Mouse (Mus musculus): ENCODE measurements around the gene D17Wsu92e. TPM values are rescaled to one million over a fixed set of nuclear protein-coding genes. Genes with fewer than 3 reads are reported as not detected.

The D17Wsu92e gene
- polyA plus RNA-seq, 1 experiment from 2014 or later, result 9.1 TPM

DNA sequence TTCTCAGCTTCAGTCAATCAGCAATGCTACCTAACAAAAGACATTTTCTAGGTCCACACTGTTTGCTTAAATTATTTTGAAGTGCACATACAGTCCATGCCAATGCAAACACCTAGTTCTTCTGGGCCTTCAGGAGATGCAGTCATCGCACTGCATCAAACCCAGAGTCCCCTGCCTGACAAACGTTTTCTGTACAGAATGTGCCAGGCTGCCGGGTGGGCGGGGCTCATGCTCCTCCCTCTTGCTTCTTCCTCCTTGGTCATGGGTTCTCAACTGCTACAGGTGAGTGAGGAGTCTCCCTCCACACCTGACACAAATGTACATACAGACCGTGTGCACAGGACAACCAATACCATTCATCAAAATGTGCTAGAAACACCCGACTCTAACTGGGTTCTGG is 60.3 kb downstream of the D17Wsu92e start:
- peaks cover 4% of the 10 kb centered on the region; the same call in 1 of the 2 replicates for H3K4me1 ChIP-seq
- peaks cover 12% of the 10 kb centered on the region for H3K36me3 ChIP-seq (ENCODE audit: poor library complexity, severe bottlenecking)
- H3K27ac ChIP-seq, result no peak overlapping the region
- no peak overlapping the region for H3K4me3 ChIP-seq
- H3K9ac ChIP-seq, result no peak overlapping the region
- H3K4me2 ChIP-seq, result no peak overlapping the region
- H3K9me3 ChIP-seq (replicated peaks), result peaks cover 7% of the 10 kb centered on the region; the same call in 1 of the 2 replicates
- 83% methylated on average over 6 of the region's 6 CpGs for WGBS
- no peak for ATAC-seq
- H3K27me3 ChIP-seq, result no peaks in the 10 kb centered on the region

DNA sequence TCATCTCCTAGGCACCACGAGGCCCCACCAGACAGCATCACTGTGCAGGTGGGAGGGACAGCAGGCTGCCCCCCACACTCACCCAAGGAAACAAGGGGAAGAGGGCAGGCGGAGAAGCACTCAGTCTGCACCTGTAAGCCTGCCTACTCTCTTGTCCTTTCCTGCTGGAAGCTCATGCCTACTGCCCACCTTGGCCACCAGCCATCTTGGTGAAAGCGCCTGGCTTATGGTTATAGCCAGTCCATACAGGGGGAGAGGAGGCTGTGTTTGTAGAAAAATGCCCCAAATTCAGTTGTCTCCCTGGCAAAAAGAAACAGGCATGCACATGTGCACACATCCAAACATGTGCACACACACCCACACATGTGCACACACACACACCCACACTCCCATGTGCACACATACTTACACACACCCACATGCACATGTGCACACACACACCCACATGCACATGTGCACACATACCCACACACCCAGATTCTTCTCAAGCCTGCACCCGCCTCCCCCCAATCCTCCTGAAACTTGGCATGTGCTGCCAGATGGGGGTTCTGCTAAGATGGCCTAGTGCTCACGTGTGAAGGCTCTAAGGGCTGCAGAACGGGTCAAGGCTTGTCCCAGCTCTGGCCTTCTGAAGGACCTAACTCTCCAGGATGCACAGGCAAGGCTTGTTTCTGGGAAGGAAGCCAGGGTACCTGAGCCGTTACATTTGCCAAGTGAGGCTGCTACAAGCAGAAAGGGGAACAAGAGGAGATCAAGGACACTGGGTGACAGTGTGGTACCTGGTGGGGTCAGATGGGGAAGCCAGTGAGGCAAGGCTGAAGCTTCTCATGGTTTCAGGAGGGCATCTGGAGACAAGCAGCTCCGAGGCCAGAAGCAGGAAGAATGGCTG is 68.9 kb downstream of the D17Wsu92e start:
- WGBS, result 89% methylated on average over 8 of the region's 8 CpGs
- ATAC-seq, result no peak

DNA sequence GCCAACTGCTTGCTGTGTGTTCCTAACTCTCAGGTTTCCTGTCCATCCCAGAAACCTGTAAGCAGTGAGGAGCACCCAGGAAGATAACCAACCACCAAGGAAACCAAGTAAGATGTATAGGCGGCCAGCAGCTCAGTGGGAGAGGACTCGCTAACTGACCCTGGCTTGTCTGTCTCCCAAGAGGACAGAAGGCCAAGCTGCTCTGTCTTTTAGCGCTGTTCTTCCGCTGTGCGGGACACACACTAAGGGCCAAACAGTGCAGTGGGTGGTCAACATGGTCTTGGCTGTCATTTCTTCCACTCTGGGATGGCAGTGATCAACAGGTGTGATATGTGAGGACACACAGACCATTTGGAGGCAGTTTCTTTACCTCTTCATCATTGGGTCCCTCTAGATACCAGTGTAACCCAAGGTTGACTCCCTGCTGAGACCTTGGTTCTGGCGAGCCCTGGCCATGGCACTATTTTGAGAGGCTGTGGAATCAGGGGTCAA is 70.0 kb downstream of the D17Wsu92e start:
- no peak overlapping the region for H3K27ac ChIP-seq
- H3K9ac ChIP-seq, result no peak overlapping the region
- no peak overlapping the region for H3K4me3 ChIP-seq
- WGBS, result 86% methylated on average over 6 of the region's 6 CpGs
- no peak overlapping the region for H3K4me2 ChIP-seq
- H3K27me3 ChIP-seq, result no peaks in the 10 kb centered on the region
- H3K36me3 ChIP-seq (ENCODE audit: poor library complexity, severe bottlenecking), result peaks cover 15% of the 10 kb centered on the region; the same call in 1 of the 2 replicates
- no peak for ATAC-seq
- H3K9me3 ChIP-seq (replicated peaks), result no peaks in the 10 kb centered on the region
- H3K4me1 ChIP-seq, result no peaks in the 10 kb centered on the region

More for the DNA sequence above, 68.9 kb downstream of the D17Wsu92e start:
- peaks cover 16% of the 10 kb centered on the region; the same call in 1 of the 2 replicates for H3K36me3 ChIP-seq (ENCODE audit: poor library complexity, severe bottlenecking)
- no peaks in the 10 kb centered on the region for H3K4me1 ChIP-seq
- H3K4me2 ChIP-seq, result no peak overlapping the region
- no peak overlapping the region for H3K4me3 ChIP-seq
- no peaks in the 10 kb centered on the region for H3K9me3 ChIP-seq (replicated peaks)
- H3K9ac ChIP-seq, result no peak overlapping the region
- no peak overlapping the region; the same call in 1 of the 2 replicates for H3K27ac ChIP-seq
- H3K27me3 ChIP-seq, result no peaks in the 10 kb centered on the region

DNA sequence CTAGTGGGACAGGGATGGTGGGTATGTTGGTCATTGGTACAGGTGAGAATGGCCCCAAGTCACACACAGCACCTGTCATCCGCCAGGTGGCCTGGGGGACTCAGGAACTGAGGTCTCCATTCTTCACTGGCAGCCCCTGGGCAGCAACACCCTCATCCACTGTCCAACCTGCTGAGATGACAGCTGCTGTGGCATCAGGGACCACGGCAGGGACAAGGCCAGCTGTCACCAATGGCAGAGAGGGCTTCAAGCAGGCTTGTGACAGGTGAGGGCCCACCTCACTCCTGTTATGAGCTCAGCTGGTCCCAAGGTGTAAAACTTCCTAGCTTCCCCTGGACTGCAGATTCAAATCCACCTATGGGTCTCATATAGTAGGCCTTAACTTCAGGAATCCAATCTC is 72.3 kb downstream of the D17Wsu92e start:
- H3K9ac ChIP-seq, result no peak overlapping the region
- 85% methylated on average over 2 of the region's 2 CpGs for WGBS
- no peaks in the 10 kb centered on the region for H3K27me3 ChIP-seq
- H3K9me3 ChIP-seq (replicated peaks), result no peaks in the 10 kb centered on the region
- H3K4me2 ChIP-seq, result no peak overlapping the region
- peaks cover 9% of the 10 kb centered on the region; the same call in 1 of the 2 replicates for H3K36me3 ChIP-seq (ENCODE audit: poor library complexity, severe bottlenecking)
- no peak for ATAC-seq
- no peak overlapping the region for H3K4me3 ChIP-seq
- H3K4me1 ChIP-seq, result no peaks in the 10 kb centered on the region
- no peak overlapping the region for H3K27ac ChIP-seq

DNA sequence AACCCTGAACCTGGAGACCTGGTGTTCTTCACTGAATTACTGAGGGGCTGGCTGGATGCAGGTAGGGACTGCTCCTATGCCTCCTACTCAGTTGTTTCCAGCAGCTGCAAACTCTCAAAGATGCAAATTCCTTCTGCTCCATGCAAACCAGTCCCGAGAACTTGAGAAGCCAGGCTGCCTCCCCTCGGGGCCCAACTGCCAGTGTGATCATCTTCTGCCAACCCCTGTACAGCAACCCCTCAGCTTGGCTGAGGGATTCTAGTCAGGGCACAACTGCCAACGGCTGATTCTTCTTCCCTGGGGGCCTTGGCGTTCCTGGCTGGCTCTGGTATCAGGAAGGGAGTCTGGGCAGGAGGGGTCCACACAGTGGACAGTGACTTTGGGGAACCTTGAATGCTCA is 74.0 kb downstream of the D17Wsu92e start:
- Histone ChIP-seq H3K4me2 (no peak overlapping the region), H3K27ac (no peak overlapping the region; the same call in 1 of the 2 replicates), H3K9ac (no peak overlapping the region), H3K9me3 (replicated peaks) (no peaks in the 10 kb centered on the region), H3K4me1 (no peaks in the 10 kb centered on the region), H3K4me3 (no peak overlapping the region), H3K27me3 (no peaks in the 10 kb centered on the region), H3K36me3 (ENCODE audit: poor library complexity, severe bottlenecking) (peaks cover 4% of the 10 kb centered on the region; the same call in 1 of the 2 replicates)
- no peak for ATAC-seq
- WGBS, result 70% methylated on average over 4 of the region's 4 CpGs

DNA sequence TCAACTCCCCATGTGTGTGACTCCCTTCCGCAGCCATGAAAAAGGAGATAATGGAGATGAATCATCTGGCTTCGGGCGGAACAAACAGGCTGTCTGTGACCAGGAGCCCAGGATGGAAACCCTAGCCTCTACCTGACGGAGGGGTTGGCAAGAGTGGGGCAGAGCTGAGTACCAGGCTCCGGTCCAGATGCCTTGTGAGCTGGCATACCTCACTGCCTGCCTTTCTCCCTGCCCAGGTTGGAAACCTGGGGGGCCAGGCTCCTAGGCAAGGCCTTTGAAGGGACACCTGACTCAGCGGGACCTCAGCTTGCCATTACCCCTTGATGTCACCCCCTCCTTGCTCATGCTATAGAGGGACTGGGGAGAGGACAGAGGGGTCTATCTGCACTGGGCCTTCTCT is 79.5 kb downstream of the D17Wsu92e start:
- WGBS, result 98% methylated on average over 6 of the region's 6 CpGs
- Histone ChIP-seq H3K36me3 (ENCODE audit: poor library complexity, severe bottlenecking) (no peaks in the 10 kb centered on the region), H3K9me3 (replicated peaks) (no peaks in the 10 kb centered on the region), H3K4me3 (no peak overlapping the region), H3K9ac (no peak overlapping the region), H3K4me1 (no peaks in the 10 kb centered on the region), H3K27me3 (no peaks in the 10 kb centered on the region), H3K4me2 (no peak overlapping the region), H3K27ac (no peak overlapping the region)
- ATAC-seq, result no peak

DNA sequence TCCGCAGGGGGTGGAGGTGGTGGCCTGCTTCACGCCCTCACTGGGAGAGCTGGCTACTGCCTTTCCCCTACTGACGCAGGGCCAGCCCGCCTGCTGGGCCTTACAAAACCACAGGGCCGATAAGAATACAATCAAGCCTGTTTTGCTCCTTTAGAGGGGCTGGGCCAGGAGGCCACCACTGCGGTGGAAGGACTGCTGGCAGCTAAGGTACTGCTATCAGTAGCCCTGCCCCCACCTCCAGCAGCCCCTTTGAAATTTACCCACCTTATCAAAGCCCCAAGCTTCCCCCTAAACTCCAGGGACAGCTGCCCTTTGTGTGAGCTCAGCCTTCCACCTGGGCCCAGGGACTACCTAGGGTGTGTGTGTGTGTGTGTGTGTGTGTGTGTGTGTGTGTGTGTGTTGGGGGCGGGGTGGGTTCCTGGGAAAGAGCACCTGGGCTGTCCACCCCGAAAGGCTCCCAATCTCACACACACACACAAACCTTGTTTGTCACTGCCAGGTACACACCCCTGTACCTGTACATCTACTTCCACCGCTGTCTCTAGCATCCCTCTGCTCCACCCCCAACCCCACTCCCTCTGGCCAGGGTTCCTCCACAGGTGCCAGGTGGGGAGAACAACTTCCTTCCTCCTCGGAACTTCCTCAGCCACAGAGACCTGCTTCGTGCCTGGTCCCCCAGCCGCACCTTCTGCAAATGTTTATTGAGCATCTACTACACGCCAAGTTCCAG is 85.9 kb downstream of the D17Wsu92e start:
- no peak for ATAC-seq
- WGBS, result 20% methylated on average over 11 of the region's 13 CpGs
- Histone ChIP-seq H3K9ac (peak overlapping the region; percentile 16; the same call in 1 of the 2 replicates), H3K4me2 (no peak overlapping the region), H3K4me1 (peaks cover 5% of the 10 kb centered on the region; the same call in 1 of the 2 replicates), H3K9me3 (replicated peaks) (no peaks in the 10 kb centered on the region; the same call in 1 of the 2 replicates), H3K4me3 (no peak overlapping the region), H3K27ac (no peak overlapping the region), H3K27me3 (no peaks in the 10 kb centered on the region), H3K36me3 (ENCODE audit: poor library complexity, severe bottlenecking) (no peaks in the 10 kb centered on the region)

DNA sequence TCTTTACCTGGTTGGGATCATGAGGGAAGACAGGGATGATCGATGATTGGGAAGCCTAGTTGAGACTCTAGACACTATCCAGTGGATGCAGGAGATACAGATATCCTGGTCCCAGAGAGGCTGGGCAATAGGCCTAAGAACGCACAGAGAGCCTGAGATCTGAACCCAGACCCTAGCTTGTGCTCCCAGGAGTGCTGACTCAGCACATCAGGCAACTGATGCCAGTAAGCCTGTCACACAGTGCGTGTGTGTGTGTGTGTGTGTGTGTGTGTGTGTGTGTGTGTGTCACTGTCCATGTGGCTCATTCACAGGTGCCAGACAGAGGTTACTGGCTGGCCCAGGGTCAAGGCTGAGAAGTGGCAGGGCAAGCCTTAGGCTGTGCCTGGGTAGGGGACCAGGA is 87.8 kb downstream of the D17Wsu92e start:
- Histone ChIP-seq H3K4me2 (no peak overlapping the region), H3K4me3 (no peak overlapping the region), H3K36me3 (ENCODE audit: poor library complexity, severe bottlenecking) (no peaks in the 10 kb centered on the region), H3K27me3 (no peaks in the 10 kb centered on the region), H3K27ac (no peak overlapping the region), H3K9ac (no peak overlapping the region), H3K9me3 (replicated peaks) (no peaks in the 10 kb centered on the region; the same call in 1 of the 2 replicates), H3K4me1 (peaks cover 5% of the 10 kb centered on the region; the same call in 1 of the 2 replicates)
- WGBS, result 83% methylated on average over 3 of the region's 3 CpGs
- ATAC-seq, result no peak

DNA sequence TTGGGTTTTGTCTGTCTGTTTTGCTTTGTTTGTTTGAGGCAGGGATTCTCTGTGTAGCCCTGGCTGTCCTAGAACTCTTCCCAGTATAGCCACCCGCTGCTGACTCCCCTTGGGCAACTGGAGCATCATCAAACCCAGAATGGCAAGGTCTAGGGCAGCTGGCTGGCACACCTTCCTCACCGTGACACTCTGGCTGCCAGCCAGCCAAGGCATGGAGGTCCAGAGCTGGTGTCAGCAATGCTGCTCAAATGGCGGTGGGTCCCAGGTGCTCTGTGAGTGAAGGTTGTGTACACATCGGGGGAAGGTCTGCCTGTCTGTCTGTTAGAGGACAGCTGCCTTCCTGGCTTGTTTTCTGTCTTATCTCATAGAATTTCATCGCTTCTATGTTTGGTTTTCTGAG is 88.3 kb downstream of the D17Wsu92e start:
- Histone ChIP-seq H3K4me2 (no peak overlapping the region), H3K9ac (no peak overlapping the region), H3K36me3 (ENCODE audit: poor library complexity, severe bottlenecking) (no peaks in the 10 kb centered on the region), H3K4me3 (no peak overlapping the region), H3K27ac (no peak overlapping the region), H3K9me3 (replicated peaks) (no peaks in the 10 kb centered on the region; the same call in 1 of the 2 replicates), H3K27me3 (no peaks in the 10 kb centered on the region), H3K4me1 (peaks cover 5% of the 10 kb centered on the region; the same call in 1 of the 2 replicates)
- no peak for ATAC-seq
- WGBS, result 78% methylated on average over 5 of the region's 5 CpGs

DNA sequence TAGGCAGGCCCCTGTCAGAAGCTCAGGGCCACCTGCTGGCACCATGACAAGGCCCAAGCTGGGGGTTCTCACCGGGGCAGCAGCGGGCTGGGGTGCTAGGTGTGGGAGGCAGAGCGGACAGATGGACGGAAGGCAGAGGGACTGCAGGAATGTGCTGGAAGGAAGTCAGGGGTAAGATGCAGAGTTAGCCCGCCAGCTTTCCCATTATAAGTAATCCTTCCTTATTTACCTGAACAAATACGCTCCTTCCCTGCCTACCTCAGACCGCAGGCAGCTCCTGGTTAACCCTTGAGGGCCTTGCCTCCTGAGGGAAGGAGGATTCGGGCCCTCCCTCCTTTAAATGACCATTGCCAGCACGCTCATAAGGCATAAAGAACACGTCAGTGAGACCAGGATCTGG is 91.7 kb downstream of the D17Wsu92e start, which contains the start of gene Spdef:
Spdef (minus strand) TSS at position 186 of the 400 bp plus-strand sequence.
- no peaks in the 10 kb centered on the region for H3K27me3 ChIP-seq
- no peak within 1 kb of the TSS for H3K27ac ChIP-seq
- 80% methylated on average over 10 of the region's 10 CpGs for WGBS
- H3K4me2 ChIP-seq, result no peak within 1 kb of the TSS
- H3K36me3 ChIP-seq (ENCODE audit: poor library complexity, severe bottlenecking), result no peaks in the 10 kb centered on the region
- H3K4me3 ChIP-seq, result no peak within 1 kb of the TSS
- H3K9ac ChIP-seq, result peak within 1 kb of the TSS; percentile 9; the same call in 1 of the 2 replicates
- ATAC-seq, result no peak
- H3K4me1 ChIP-seq, result peaks cover 14% of the 10 kb centered on the region
- no peaks in the 10 kb centered on the region; the same call in 1 of the 2 replicates for H3K9me3 ChIP-seq (replicated peaks)

DNA sequence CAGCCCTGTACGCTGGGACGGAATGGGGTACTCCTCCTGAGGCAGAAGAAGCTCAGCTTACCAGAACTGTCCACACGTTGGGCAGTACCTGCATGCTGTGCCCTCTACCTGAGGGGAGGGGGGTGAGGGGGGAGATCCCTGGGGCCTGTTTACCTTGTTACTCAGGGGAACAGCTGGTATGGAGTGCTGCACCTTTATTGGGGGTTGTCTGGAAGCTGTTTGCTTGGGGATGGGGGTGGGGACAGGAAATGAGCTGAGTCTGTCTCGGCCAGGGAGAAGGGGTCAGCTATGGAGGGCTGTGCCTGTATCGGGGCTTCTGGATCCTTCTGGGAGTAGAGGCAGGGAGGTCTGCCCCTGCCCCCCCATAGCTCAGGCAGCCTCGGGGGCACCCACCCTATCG is 93.9 kb downstream of the D17Wsu92e start:
- WGBS, result 62% methylated on average over 7 of the region's 7 CpGs
- Histone ChIP-seq H3K4me2 (no peak overlapping the region), H3K4me3 (no peak overlapping the region), H3K9me3 (replicated peaks) (no peaks in the 10 kb centered on the region; the same call in 1 of the 2 replicates), H3K4me1 (peaks cover 14% of the 10 kb centered on the region), H3K27ac (no peak overlapping the region), H3K27me3 (no peaks in the 10 kb centered on the region), H3K36me3 (ENCODE audit: poor library complexity, severe bottlenecking) (no peaks in the 10 kb centered on the region), H3K9ac (no peak overlapping the region)
- no peak for ATAC-seq
